ENCODE assay signal across 8 mouse cellular contexts in the genomic region with DNA sequence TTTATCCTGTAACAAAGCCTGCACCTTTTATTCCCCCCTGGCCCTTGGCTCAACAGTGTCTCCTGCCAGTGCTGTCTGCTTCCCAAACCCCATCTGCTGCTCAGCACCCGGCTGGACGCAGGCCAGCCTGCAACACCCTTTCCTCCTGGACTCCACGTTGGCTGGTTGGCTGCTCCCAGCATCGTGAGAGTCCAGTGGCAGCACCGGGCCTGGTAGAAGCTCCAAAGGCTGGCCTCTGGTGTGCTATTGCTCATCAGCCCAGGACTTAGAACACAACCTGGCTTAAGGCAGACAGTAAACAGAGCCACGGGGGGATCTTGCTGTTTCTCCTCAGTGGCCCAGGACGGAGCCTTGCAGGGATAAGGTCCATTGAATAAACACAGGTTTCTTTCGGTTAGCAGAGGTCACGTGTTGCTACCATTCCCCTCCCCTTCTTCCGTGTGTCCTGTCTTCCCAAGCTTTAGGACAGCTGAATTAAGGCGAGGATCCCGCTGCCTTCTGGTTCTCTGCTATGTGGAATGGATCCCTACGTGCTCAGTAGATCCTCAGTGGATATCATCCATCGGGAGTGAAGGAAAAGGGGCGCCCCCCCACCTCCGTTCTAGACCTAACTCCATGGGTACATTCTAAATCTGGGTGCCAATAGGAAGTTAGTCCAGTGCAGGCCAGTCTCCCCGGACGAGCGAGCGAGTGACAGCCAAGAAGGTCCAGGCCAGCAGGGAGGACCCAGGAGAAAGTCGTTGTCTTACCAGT. TPM values are rescaled to one million over a fixed set of nuclear protein-coding genes. Genes with fewer than 3 reads are reported as not detected.
A peak's percentile ranks its signal among the peaks of the same experiment; 100 is the strongest.
DNase-seq lines count a peak whose midpoint lies in the region; ATAC-seq and TF ChIP-seq lines count a peak whose summit lies in the region.

No protein-coding gene starts in this region.

- peak overlapping the region; percentile 2 for H3K9ac ChIP-seq in heart, adult 2 months (ENCODE audit: low read depth, low read length)
- H3K9ac ChIP-seq in midbrain, embryonic 15.5 days = no peak overlapping the region

- no peaks in the 10 kb centered on the region for H3K27me3 ChIP-seq in heart, adult 2 months (ENCODE audit: control insufficient read depth, insufficient read depth, low read length)
- no peaks in the 10 kb centered on the region for H3K27me3 ChIP-seq in kidney, adult 2 months (replicated peaks; ENCODE audit: control insufficient read depth, insufficient read depth, low read length)
- no peaks in the 10 kb centered on the region for H3K27me3 ChIP-seq in midbrain, embryonic 15.5 days (replicated peaks)

- DNase-seq in MN1 (ENCODE audit: low spot score) = peak; percentile 87
- DNase-seq in cerebellum, adult 11-12 months = peak; percentile 94
- peak; percentile 73 to 81 for DNase-seq in heart, adult 2 months
- DNase-seq in kidney, adult 2 months = peak; percentile 87
- no peak for DNase-seq in thymus, postnatal 0 days (ENCODE audit: low spot score)
- no peak for DNase-seq in urinary bladder, postnatal 25 days (ENCODE audit: low spot score)

- H3K36me3 ChIP-seq in heart, adult 2 months (ENCODE audit: control insufficient read depth, insufficient read depth, low read length) = peaks cover 20% of the 10 kb centered on the region
- H3K36me3 ChIP-seq in kidney, adult 2 months (ENCODE audit: control insufficient read depth, insufficient read depth, low read length) = no peaks in the 10 kb centered on the region
- peaks cover 6% of the 10 kb centered on the region; the same call in 1 of the 2 replicates for H3K36me3 ChIP-seq in midbrain, embryonic 15.5 days (replicated peaks)

- H3K4me1 ChIP-seq in heart, adult 2 months (ENCODE audit: control insufficient read depth, insufficient read depth, low read length) = peaks cover 48% of the 10 kb centered on the region
- H3K4me1 ChIP-seq in kidney, adult 2 months (ENCODE audit: control insufficient read depth, insufficient read depth, low read length) = peaks cover 36% of the 10 kb centered on the region
- peaks cover 24% of the 10 kb centered on the region for H3K4me1 ChIP-seq in midbrain, embryonic 15.5 days

- 28% methylated on average over 21 of the region's 21 CpGs for WGBS in heart, adult 2 months
- 31% methylated on average over 21 of the region's 21 CpGs for WGBS in kidney, adult 2 months
- 46% methylated on average over 21 of the region's 21 CpGs for WGBS in midbrain, embryonic 15.5 days

- H3K9me3 ChIP-seq in midbrain, embryonic 15.5 days = no peaks in the 10 kb centered on the region

- no peak overlapping the region for H3K4me2 ChIP-seq in midbrain, embryonic 15.5 days

- peak overlapping the region; percentile 89 for H3K27ac ChIP-seq in heart, adult 2 months
- peak overlapping the region; percentile 44; the same call in 1 of the 2 replicates for H3K27ac ChIP-seq in kidney, adult 2 months (ENCODE audit: insufficient read depth, low read depth, low read length)
- H3K27ac ChIP-seq in midbrain, embryonic 15.5 days = peak overlapping the region; percentile 11; the same call in 1 of the 2 replicates

- ATAC-seq in midbrain, embryonic 15.5 days (replicated peaks) = 0 out of 2 replicates have a peak, but pooled peaks have one; percentile 38
- no peak for ATAC-seq in activated CD4-positive, CD25-positive, alpha-beta regulatory T cell, adult 4 months

- intact Hi-C loops in heart, adult 2 months (cut with DNase I) = loop anchor here (1.0 kb wide), 1 partner anchor 11 kb away; no protein-coding TSS in a partner anchor

- no peak for TF ChIP-seq CTCF in heart, adult 2 months (IDR thresholded peaks at IDR 0.05)
- TF ChIP-seq CTCF in kidney, adult 2 months (conservative IDR thresholded peaks at IDR 0.05; ENCODE audit: insufficient read depth, insufficient read length, low read depth, low read length) = no peak

- H3K4me3 ChIP-seq in heart, adult 2 months = no peak overlapping the region
- no peak overlapping the region for H3K4me3 ChIP-seq in kidney, adult 2 months (ENCODE audit: insufficient read depth, low read depth, low read length)
- no peak overlapping the region for H3K4me3 ChIP-seq in midbrain, embryonic 15.5 days

- no peak for TF ChIP-seq POLR2A in heart, adult 2 months (IDR thresholded peaks at IDR 0.05; ENCODE audit: insufficient read depth, low read depth, low read length)
- TF ChIP-seq POLR2A in kidney, adult 2 months (IDR thresholded peaks at IDR 0.05; ENCODE audit: low read depth, low read length) = no peak

- no peak for TF ChIP-seq EP300 in heart, adult 2 months (IDR thresholded peaks at IDR 0.05; ENCODE audit: insufficient read depth, low read depth, low read length)

- peaks cover 8% of the 10 kb centered on the region for H3K79me2 ChIP-seq in heart, adult 2 months (replicated peaks; ENCODE audit: control insufficient read depth, insufficient read depth, low read length)

RNA-seq across cellular contexts. Expression of gene Hdac7, which starts 30.7 kb away (rescaled TPM):
- total RNA-seq in heart, adult 2 months (2021) = 10 to 100 TPM; 23.7 to 25.7 TPM
- 54.9 and 61.8 TPM in 2 replicates for polyA plus RNA-seq in heart, adult 2 months (2012; rRNA removed)
- polyA plus RNA-seq in kidney, adult 2 months (2012; rRNA removed) = 41.6 and 45.4 TPM in 2 replicates
- 31.8 and 34.5 TPM in 2 replicates for polyA plus RNA-seq in midbrain, embryonic 15.5 days (2015; fragmentation: Nextera tagmentation; extraction: Ambion mirVana)
- polyA plus RNA-seq in thymus, postnatal 0 days (2015; fragmentation: Nextera tagmentation; extraction: Ambion mirVana) = 111 and 122 TPM in 2 replicates
- polyA plus RNA-seq in activated CD4-positive, CD25-positive, alpha-beta regulatory T cell, adult 4 months (2017; shearing (Covaris generic)) = 10 to 100 TPM; 58.8 to 69.5 TPM

RNA-seq across cellular contexts. Expression of gene Slc48a1, which starts 35.3 kb away (rescaled TPM):
- total RNA-seq in heart, adult 2 months (2021) = 10 to 100 TPM; 72.7 to 73.0 TPM
- polyA plus RNA-seq in heart, adult 2 months (2012; rRNA removed) = 82.8 and 85.3 TPM in 2 replicates
- 182 and 203 TPM in 2 replicates for polyA plus RNA-seq in kidney, adult 2 months (2012; rRNA removed)
- polyA plus RNA-seq in midbrain, embryonic 15.5 days (2015; fragmentation: Nextera tagmentation; extraction: Ambion mirVana) = 85.7 and 90.1 TPM in 2 replicates
- 44.5 and 48.3 TPM in 2 replicates for polyA plus RNA-seq in thymus, postnatal 0 days (2015; fragmentation: Nextera tagmentation; extraction: Ambion mirVana)
- 10 to 100 TPM; 23.6 to 29.0 TPM for polyA plus RNA-seq in activated CD4-positive, CD25-positive, alpha-beta regulatory T cell, adult 4 months (2017; shearing (Covaris generic))

RNA-seq across cellular contexts. Expression of gene Rapgef3, which starts 45.9 kb away (rescaled TPM):
- total RNA-seq in heart, adult 2 months (2021) = 10 to 100 TPM; 21.5 to 27.9 TPM
- 44.4 and 57.0 TPM in 2 replicates for polyA plus RNA-seq in heart, adult 2 months (2012; rRNA removed)
- polyA plus RNA-seq in kidney, adult 2 months (2012; rRNA removed) = 136 and 184 TPM in 2 replicates
- 15.4 and 16.8 TPM in 2 replicates for polyA plus RNA-seq in midbrain, embryonic 15.5 days (2015; fragmentation: Nextera tagmentation; extraction: Ambion mirVana)
- 61.7 and 72.6 TPM in 2 replicates for polyA plus RNA-seq in thymus, postnatal 0 days (2015; fragmentation: Nextera tagmentation; extraction: Ambion mirVana)
- not detected for polyA plus RNA-seq in activated CD4-positive, CD25-positive, alpha-beta regulatory T cell, adult 4 months (2017; shearing (Covaris generic))

Comparison
In these comparisons a context has a peak if more than half of its experiments do, and no peak if none do; other contexts are left out.
1. DNase-seq: peak in MN1 (single experiment), cerebellum, adult 11-12 months (single experiment), heart, adult 2 months (2 of 2) and kidney, adult 2 months (single experiment); none in thymus, postnatal 0 days (single experiment) and urinary bladder, postnatal 25 days (single experiment).
2. H3K27ac ChIP-seq: peak in every context shown above with its lines; median percentile 89 in heart, adult 2 months; 44 in kidney, adult 2 months; 11 in midbrain, embryonic 15.5 days.
3. RNA of gene Rapgef3, which starts 45.9 kb away (polyA plus RNA-seq): 136 to 184 TPM in kidney, adult 2 months, 61.7 to 72.6 TPM in thymus, postnatal 0 days, 44.4 to 57.0 TPM in heart, adult 2 months and 15.4 to 16.8 TPM in midbrain, embryonic 15.5 days; not detected in activated CD4-positive, CD25-positive, alpha-beta regulatory T cell, adult 4 months; every median in the first group is over 10 times any median in the second.